Mouse (Mus musculus): ENCODE results near the gene Arhgap15. TPM values are rescaled to one million over a fixed set of nuclear protein-coding genes. Genes with fewer than 3 reads are reported as not detected.

Arhgap15 gene
- polyA plus RNA-seq, 1 experiment from 2014 or later, result 0.60 TPM

- peak overlapping the region; percentile 58; the same call in 1 of the 2 replicates for H3K27ac ChIP-seq
- 59% methylated on average over 1 of the region's 1 CpGs for WGBS
- H3K4me1 ChIP-seq, result peaks cover 8% of the 10 kb centered on the region; the same call in 1 of the 2 replicates
- peaks cover 15% of the 10 kb centered on the region for H3K9me3 ChIP-seq
- H3K4me3 ChIP-seq, result no peak overlapping the region
- no peak; the same call in 1 of the 2 replicates for ATAC-seq (ENCODE audit: insufficient number of reproducible peaks, insufficient read depth, low FRiP score, low TSS enrichment)
- no peaks in the 10 kb centered on the region for H3K36me3 ChIP-seq
- no peaks in the 10 kb centered on the region for H3K27me3 ChIP-seq
- H3K9ac ChIP-seq, result no peak overlapping the region
- no peak overlapping the region for H3K4me2 ChIP-seq (replicated peaks)
These were observed 689.4 kb downstream of the Arhgap15 start for GRCm38 (mm10) chr2:44438070-44438469.

GRCm38 (mm10) chr2:44444938-44445337, 696.3 kb downstream of the Arhgap15 start:
- no peak overlapping the region for H3K27ac ChIP-seq
- H3K9ac ChIP-seq, result no peak overlapping the region
- H3K4me3 ChIP-seq, result no peak overlapping the region
- no peaks in the 10 kb centered on the region for H3K4me1 ChIP-seq
- peaks cover 15% of the 10 kb centered on the region for H3K9me3 ChIP-seq
- ATAC-seq (ENCODE audit: insufficient number of reproducible peaks, insufficient read depth, low FRiP score, low TSS enrichment), result no peak
- WGBS, result 60% methylated on average over 2 of the region's 2 CpGs
- H3K27me3 ChIP-seq, result no peaks in the 10 kb centered on the region
- H3K36me3 ChIP-seq, result no peaks in the 10 kb centered on the region
- no peak overlapping the region for H3K4me2 ChIP-seq (replicated peaks)

Other genes starting within 250 kb of the Arhgap15 start
- 0.43 and 0.72 TPM in 2 replicates for gene Kynu, start 193.5 kb upstream of the Arhgap15 start, polyA plus RNA-seq (2016; fragmentation: Nextera tagmentation; extraction: Ambion mirVana)